Mouse (Mus musculus): ENCODE results near the gene Dach1. TPM values are rescaled to one million over a fixed set of nuclear protein-coding genes. Genes with fewer than 3 reads are reported as not detected.

Gene Dach1
- polyA plus RNA-seq, 1 experiment from 2014 or later = 16.5 TPM

GRCm38 (mm10) chr14:97743252-97743651, 426.3 kb downstream of the Dach1 start:
- ATAC-seq (ENCODE audit: insufficient number of reproducible peaks, low FRiP score, low TSS enrichment, low read depth) (no peak), DNase-seq (ENCODE audit: low spot score) (no peak)
- Histone ChIP-seq H3K27me3 (ENCODE audit: control insufficient read depth, insufficient read depth, low read length) (no peaks in the 10 kb centered on the region), H3K4me3 (ENCODE audit: low read depth, low read length) (no peak overlapping the region), H3K27ac (replicated peaks; ENCODE audit: low read depth, low read length) (no peak overlapping the region), H3K36me3 (ENCODE audit: control insufficient read depth, insufficient read depth, low read length) (no peaks in the 10 kb centered on the region), H3K4me1 (ENCODE audit: control insufficient read depth, insufficient read depth, low read length) (no peaks in the 10 kb centered on the region), H3K4me2 (ENCODE audit: low read depth, severe bottlenecking) (no peak overlapping the region), H3K9me3 (ENCODE audit: control insufficient read depth, low read length) (no peaks in the 10 kb centered on the region), H3K9ac (ENCODE audit: low read length) (no peak overlapping the region)
- WGBS = 90% methylated on average over 2 of the region's 2 CpGs

GRCm38 (mm10) chr14:97742785-97743184, 426.8 kb downstream of the Dach1 start:
- no peaks in the 10 kb centered on the region for H3K9me3 ChIP-seq (ENCODE audit: control insufficient read depth, low read length)
- no peak overlapping the region for H3K27ac ChIP-seq (replicated peaks; ENCODE audit: low read depth, low read length)
- no peaks in the 10 kb centered on the region for H3K27me3 ChIP-seq (ENCODE audit: control insufficient read depth, insufficient read depth, low read length)
- H3K36me3 ChIP-seq (ENCODE audit: control insufficient read depth, insufficient read depth, low read length) = no peaks in the 10 kb centered on the region
- H3K4me1 ChIP-seq (ENCODE audit: control insufficient read depth, insufficient read depth, low read length) = no peaks in the 10 kb centered on the region
- 76% methylated on average over 4 of the region's 4 CpGs for WGBS
- DNase-seq (ENCODE audit: low spot score) (no peak), ATAC-seq (ENCODE audit: insufficient number of reproducible peaks, low FRiP score, low TSS enrichment, low read depth) (no peak)
- H3K9ac ChIP-seq (ENCODE audit: low read length) = no peak overlapping the region
- H3K4me3 ChIP-seq (ENCODE audit: low read depth, low read length) = no peak overlapping the region
- H3K4me2 ChIP-seq (ENCODE audit: low read depth, severe bottlenecking) = no peak overlapping the region
